Mouse (Mus musculus): ENCODE measurements around the gene March9.
"Not testable (repeated sequence)": the region's sequence is repeated elsewhere in the genome, so short reads cannot be mapped to it uniquely, and the experiment has no call there.

March9 gene

DNA sequence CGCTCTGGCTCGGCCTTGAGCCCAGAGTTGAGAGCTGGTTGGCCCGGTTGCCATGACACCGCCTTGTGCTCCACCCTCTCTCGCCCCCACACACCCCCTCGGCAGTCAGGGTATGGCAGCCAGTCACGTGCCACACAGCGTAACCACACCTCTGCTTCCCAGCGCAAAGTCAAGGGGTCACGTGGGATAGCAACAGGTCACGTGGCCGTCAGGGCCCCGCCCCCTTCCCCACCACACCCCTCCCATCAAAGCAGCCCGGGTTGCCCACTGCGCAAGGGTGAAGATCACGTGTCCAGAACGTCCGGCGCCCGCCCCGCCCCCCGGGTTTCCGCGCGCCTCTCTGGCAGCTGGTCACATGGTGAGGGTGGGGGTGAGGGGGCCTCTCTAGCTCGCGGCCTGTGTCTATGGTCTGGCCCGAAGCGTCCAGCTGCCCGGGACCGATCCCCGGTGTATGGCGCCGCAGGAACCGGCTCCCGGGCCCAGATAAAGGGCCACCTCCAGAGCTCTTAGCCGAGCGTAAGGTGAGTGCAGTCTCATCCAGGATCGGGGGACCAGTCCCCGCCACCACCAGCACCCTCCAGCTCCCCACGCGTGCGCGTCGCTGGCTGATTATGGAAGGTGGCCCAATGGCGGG, 3.4 kb upstream of the March9 start, which contains the start of gene Cdk4:
Cdk4 (plus strand) TSS at position 296 of the 634 bp plus-strand sequence.
- DNase-seq (ENCODE audit: low read depth, low spot score), result peak; percentile 99

DNA sequence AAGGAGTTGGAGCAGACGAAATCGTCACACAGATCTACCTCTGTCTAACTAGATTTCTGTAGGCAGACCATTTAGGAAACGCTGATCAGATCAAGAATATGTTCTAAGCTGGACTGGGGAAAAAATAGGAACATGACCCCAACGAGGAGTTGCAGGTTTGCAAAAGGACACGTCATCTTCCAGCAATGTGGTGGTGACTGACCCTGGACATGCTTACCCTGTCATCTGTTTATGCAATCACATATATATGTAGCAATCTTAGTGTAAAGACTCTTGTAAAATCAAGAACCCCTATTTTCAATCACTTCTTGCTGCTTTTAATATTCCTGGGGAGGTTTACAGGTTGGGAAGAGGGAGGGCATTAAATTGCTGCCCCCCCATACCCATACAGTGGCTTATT, 2.5 kb upstream of the March9 start:
- no peak for DNase-seq (ENCODE audit: low read depth, low spot score)

DNA sequence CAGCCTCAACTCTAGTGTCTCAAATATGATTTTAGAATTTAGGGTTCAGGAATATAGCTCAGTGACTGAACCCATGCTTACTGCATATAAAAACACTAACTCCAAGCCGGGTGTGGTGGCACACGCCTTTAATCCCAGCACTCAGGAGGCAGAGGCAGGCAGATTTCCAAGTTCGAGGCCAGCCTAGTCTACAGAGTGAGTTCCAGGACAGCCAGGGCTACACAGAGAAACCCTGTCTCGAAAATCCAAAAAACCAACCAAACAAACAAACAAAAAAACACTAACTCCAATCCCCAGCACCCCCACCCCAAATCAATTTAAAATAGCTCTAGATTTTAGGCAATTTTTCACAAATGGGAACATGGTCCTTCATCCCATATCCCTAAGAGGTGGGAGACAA, 2.1 kb upstream of the March9 start:
- DNase-seq (ENCODE audit: low read depth, low spot score), result not testable (repeated sequence)

DNA sequence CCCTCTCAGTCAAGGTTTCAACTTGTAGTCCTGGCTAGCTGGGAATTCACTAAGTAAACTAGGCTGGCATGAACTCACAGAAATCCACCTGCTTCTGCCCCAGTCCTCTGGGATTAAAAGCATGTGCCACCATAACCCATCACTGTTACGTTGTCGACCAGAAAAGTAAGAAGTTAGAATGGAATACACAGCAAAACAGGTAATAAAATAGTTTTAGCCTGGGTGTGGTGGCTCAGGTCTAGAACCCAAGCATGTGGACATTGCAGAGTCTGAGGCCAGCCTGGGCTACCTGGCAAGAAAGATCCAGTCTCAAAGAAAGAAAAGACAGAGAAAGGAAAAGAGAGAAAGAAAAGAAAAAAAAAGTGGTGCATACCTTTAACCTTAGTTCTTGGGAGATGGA, 1.5 kb upstream of the March9 start:
- DNase-seq (ENCODE audit: low read depth, low spot score), result no peak

- no peak for DNase-seq (ENCODE audit: low read depth, low spot score)
Measured at GRCm38 (mm10) chr10:127061085-127061484, 1.1 kb upstream of the March9 start.

DNA sequence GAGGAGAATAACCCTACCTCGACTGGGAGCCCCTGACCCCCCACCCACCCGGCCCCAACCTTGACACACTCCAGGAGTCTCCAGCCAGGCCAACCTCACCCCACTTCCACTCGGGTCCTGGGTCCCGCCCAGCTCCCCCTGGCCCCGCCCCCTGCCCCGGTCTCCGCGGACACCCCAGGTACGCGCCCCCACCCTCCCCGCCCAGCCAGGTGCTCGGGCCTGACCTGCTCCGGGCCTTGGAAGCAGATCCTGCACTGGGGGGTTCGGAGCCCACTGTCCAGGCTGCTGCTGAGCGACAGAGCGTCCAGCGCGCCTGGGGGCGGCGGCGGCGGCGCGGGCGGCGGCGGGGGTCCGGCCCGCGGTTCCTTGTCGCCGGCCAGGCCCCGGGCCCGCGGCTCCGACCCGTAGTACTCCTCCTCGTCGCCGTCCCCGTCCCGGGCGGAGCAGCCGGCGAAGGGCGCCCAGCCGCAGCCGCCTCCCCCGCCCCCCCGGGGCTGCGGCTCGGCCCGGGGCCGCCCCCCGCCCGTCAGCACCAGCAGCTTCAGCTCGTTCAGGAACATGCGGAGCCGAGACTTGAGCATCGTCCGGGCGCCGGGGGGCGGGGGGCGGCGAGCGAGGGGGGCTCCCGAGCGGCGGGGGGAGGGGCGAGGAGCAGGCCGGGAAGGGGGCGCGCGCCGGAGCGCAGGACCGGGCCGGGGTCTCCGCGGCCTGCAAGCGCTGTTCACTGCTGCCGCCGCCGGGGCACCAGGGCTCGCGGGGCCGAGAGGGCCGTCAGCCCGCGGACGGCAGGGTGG, 613 bp downstream of the March9 start:
- no peak for DNase-seq (ENCODE audit: low read depth, low spot score)

DNA sequence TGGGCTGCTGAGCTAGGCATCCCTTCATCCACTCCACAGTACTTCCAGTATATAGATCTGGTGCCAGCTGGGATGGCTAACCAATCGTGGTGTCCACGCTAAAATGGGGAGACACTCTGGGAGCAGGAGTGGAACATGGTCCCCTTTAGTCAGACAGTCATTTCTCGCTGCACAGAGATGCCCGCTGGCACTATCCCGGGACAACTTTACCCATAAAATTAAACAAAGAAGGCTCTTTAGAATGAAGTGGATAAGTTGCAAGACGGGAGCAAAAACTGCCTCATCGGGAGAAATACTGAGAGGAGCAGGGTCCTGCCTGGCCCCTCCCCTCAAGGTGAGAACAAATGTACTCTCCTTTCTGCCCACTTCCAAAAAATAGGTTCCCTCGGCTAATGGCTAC, 1.3 kb downstream of the March9 start:
- no peak for DNase-seq (ENCODE audit: low read depth, low spot score)

DNA sequence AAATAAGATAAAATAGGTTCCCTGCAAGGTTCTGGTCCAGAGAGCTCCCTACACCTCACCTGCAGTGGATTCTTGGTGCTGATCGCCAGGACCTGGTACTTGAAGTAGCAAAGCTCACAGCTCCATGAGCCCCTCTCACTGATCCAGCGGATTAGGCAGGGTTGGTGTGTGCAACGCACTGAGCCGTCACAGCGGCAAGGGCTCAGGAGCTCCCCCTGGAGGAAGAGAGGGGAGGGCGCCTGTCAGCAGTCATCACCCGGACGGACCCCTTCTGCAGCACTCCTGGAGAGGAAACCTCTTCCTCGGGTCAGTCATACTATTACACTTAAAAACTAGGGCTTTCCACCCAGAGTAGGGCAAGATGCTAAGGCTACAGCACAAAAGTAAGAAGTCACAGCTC, 1.8 kb downstream of the March9 start:
- DNase-seq (ENCODE audit: low read depth, low spot score), result peak; percentile 88

DNA sequence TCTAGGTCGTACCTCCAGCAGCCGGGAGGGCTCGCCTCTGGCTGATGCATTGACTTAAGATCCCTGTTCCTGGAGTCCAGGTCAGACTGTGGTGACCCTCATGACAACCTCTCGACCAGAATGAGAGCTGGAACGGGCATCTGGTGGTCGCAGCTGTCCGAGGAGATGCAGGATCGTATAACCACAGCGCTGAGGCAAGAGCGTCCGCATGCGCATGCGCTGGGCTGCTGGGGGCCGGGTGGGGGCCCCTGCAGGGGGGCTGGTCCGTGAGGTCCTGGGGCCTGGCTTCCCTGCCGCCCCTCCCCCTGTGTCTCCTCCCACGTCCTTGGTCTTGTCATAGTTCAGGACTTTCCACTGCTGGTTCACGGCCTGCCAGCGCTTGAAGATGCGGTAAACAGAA, 3.5 kb downstream of the March9 start:
- DNase-seq (ENCODE audit: low read depth, low spot score), result no peak

DNA sequence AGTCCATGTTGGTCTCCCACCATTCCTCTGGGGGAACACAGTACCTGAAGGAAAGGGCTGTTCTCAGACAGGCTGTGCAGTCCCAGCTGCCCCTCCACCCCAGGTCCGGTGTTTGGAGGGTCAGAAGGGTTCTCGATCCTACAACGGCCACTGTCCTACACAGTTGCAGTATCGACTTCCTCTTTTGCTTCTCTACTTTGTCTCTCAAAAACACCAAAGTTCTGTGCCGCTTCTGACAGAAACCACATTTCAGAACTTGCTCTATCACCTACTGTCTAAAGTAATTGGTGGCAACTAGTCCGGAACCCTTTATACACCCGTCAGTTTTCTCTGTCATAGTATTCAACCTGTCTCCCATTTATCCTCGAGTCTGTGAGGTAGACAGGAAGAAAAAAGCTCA, 4.6 kb downstream of the March9 start:
- DNase-seq (ENCODE audit: low read depth, low spot score), result no peak

- DNase-seq (ENCODE audit: low read depth, low spot score), result no peak
Measured at GRCm38 (mm10) chr10:127054646-127055045, 5.3 kb downstream of the March9 start.

- DNase-seq (ENCODE audit: low read depth, low spot score), result no peak
Measured at GRCm38 (mm10) chr10:127050119-127050474, 9.9 kb downstream of the March9 start.

- DNase-seq (ENCODE audit: low read depth, low spot score), result no peak
Measured at GRCm38 (mm10) chr10:127049395-127050118, 10.4 kb downstream of the March9 start.

GRCm38 (mm10) chr10:127048608-127049394, 11.2 kb downstream of the March9 start:
- DNase-seq (ENCODE audit: low read depth, low spot score), result no peak

DNA sequence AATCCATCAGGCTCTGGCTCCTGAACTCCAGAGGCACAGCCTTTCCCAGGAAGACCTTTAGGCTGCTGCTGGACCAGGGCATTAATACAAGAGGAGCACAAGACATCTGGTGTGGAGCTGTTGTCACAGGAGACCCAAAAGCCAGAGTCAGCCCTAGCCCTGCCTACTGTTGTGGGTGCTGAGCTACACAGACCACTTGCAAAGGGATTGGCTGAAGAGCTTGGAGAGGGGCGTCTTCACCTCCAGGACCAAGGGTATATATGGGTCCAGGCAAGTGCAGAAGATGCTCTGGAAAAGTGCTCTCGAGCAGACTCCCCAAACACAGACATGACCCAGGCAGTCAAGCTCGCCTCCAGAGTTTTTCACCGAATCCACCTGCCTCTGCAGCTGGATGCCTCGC, 12.0 kb downstream of the March9 start, which contains the start of gene Cyp27b1:
Cyp27b1 (plus strand) TSS at position 297 of the 400 bp plus-strand sequence.
- DNase-seq (ENCODE audit: low read depth, low spot score), result no peak

DNA sequence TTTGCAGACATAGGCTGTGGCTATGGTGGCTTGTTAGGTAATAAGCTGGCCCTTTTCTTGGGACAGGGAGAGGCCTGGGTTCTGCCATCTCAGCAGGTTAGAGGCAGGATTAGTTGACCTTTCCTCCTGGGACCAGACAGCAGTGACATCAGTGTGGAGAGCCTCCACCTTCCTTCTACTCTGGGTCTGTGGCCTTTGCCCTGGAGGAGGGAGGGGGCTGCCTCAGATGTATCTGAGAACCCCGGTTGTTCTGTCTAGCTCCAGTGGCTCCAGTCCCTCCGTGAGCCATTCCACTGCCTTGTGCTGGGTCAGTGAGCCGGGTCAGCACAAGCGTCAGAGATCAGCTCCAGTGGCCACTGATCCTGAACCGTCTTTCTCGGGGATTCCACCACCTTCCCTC, 16.8 kb downstream of the March9 start:
- DNase-seq (ENCODE audit: low read depth, low spot score), result no peak

GRCm38 (mm10) chr10:127042468-127043115, 17.4 kb downstream of the March9 start:
- DNase-seq (ENCODE audit: low read depth, low spot score), result no peak

DNA sequence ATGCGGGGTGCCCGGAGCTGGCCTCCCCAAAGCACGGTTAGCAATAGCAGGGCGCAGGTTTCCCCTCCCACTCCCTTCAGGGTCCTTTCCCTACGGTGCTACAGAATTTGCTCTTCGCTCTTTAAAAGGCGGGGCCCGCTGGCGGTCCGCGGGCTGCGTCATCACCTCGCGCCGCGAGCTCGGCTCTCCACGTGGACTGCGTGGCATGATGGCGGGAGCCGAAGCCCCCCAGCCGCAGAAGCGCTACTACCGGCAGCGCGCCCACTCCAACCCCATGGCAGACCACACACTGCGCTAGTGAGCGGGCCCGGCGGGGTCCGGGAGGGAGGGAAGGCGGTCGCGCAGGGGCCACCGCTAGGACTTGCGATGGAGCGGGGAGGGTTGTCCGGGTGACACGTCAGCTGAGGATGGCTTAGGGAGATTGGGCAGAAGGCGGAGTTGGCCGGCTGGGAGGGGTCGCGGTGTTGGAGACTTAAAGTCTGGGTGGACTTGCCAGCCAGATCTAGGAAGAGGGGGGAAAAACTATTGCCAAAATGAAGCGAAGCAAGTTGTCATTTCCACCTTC, 18.1 kb downstream of the March9 start:
- peak; percentile 94 for DNase-seq (ENCODE audit: low read depth, low spot score)

DNA sequence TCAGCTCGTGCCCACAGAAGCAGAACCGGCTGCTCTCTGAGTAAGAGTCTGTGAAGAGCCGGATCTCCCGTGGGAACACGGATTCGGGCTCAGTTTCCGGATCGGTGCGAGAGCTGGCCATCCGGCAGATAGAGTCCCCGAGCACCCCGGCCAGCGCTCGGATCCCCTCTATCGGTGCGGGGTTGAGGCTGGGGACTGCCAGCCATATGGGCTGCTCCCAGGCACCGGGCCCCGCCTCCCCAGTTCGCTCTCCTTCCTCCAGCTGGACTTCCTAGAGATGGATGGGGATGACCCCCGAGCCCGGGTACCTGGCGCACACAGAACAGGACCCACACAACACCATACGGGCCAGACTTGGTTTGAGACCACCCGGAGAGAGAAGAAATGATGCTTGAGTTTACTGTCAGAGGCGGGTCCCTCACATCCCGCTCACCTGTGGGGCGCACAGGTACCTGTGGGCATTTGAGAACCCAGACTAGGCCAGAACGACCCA, 18.7 kb downstream of the March9 start, which contains the start of the genes Mettl1 and Eef1akmt3:
Mettl1 (plus strand) TSS at position 141 of the 493 bp plus-strand sequence.
Eef1akmt3 (minus strand) TSS at position 240 of the 493 bp plus-strand sequence.
- no peak for DNase-seq (ENCODE audit: low read depth, low spot score)

DNA sequence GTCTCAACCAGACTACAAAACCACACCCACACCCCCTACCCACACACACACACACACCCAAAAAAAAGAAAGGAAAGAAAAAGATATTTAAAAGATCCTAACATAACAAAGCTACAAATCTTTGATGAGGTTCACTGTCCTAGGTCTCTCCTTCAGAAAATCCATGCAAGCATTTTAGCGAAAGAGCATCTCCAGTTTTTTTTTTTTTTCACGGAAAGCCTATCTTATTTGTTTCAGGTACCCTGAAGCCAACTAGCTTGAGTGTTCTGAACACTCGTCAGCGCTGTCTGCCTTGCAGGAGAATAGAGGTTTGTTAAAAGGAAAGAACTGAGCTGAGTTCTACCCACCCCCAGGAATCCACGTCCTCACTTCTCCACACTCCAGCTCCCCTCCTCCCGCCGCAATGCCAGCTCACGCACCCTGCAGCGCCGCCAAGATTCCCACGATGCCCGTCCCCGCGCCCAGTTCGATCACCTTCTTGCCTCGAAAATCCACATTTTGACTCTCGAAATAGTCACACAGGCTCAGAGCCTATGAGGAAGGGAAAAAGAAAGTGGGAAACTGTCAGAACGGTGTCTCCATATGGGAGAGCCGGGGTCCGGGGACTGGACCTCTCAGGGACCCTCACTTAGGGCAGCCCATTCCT, 19.3 kb downstream of the March9 start:
- no peak for DNase-seq (ENCODE audit: low read depth, low spot score)

Measured in mesoderm, embryonic 11.5 days (tissue).